Mouse (Mus musculus) frontal cortex, postnatal 14 days (tissue): ENCODE data around the gene Tspan4.
A peak's percentile ranks its signal among the peaks of the same experiment; 100 is the strongest.
"Not testable (repeated sequence)": the region's sequence is repeated elsewhere in the genome, so short reads cannot be mapped to it uniquely, and the experiment has no call there.

Source experiments
- DNase-seq, 2 experiments: peaks; one replicate each; pipeline ENCODE4 v3.0.0; 2022; ENCODE audit warnings: low spot score in 2 of 2

The Tspan4 gene

GRCm38 (mm10) chr7:141438201-141438968, 36.7 kb upstream of the Tspan4 start:
- peak in 1 of 2 experiments; percentile 22 for DNase-seq

- DNase-seq, result no peak
Measured at GRCm38 (mm10) chr7:141439140-141439679, 35.8 kb upstream of the Tspan4 start.

DNA sequence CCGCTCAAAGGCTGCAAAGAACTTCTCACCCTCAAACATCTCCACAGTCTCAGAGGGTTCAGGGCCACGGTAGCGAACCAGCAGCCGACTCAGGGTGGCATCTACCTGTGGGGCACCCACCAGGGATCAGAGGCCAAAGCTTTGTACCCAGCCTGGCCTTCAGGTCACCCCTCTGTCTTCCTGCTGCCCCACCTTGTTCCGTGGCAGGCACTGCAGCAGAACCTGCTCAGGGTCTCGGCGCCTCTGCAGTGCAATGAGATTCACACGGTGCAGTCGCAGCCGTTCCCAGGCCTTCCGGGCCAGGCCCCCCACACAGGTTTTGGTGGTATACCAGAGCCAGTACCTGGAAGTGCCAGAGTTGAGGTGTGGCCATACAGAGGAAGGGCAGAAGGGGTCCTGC, 35.2 kb upstream of the Tspan4 start:
- peak in 1 of 2 experiments; percentile 10 for DNase-seq

DNA sequence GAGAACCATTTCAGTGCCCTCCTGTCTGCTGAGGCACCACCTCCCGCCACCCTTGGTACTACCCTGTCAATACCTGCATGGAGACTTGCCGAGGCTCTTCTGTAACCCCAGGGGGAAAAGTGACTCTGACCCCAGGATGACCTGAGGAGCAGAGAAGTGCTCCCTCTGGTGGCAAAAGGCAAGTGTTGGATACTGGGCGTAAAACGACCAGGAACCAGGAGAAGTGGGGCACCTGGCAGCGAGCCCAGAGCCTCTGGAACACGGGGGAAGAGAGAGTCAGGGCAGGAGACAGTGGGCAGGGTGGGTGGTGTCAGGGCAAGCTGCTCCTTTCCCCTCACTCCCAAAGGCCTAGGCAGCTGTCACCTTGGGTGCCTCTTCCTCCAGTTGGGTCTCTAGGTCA, 34.4 kb upstream of the Tspan4 start:
- DNase-seq, result peak in 1 of 2 experiments; percentile 31

DNA sequence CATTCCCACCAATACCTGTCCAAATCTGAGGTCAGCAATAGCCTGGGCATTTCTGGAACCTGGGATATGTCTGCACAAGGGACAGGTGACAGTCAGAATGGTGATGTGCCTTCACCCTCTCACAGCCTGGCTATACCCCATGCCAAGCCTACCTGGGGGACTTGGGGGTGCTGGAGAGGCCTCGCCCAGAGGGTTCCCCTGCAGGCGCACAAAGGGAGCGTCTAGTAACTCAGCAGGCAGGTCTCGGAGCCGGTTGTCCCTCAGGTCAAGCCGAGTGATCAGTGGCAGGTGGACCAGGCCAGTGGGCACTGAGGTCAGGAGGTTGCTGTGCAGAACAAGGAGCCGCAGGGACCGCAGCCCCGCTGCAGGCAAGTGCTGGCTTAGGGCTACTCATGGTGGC, 33.6 kb upstream of the Tspan4 start:
- DNase-seq, result peak in 1 of 2 experiments; percentile 6

GRCm38 (mm10) chr7:141442199-141442598, 32.8 kb upstream of the Tspan4 start:
- DNase-seq, result peak in 1 of 2 experiments; percentile 7

DNA sequence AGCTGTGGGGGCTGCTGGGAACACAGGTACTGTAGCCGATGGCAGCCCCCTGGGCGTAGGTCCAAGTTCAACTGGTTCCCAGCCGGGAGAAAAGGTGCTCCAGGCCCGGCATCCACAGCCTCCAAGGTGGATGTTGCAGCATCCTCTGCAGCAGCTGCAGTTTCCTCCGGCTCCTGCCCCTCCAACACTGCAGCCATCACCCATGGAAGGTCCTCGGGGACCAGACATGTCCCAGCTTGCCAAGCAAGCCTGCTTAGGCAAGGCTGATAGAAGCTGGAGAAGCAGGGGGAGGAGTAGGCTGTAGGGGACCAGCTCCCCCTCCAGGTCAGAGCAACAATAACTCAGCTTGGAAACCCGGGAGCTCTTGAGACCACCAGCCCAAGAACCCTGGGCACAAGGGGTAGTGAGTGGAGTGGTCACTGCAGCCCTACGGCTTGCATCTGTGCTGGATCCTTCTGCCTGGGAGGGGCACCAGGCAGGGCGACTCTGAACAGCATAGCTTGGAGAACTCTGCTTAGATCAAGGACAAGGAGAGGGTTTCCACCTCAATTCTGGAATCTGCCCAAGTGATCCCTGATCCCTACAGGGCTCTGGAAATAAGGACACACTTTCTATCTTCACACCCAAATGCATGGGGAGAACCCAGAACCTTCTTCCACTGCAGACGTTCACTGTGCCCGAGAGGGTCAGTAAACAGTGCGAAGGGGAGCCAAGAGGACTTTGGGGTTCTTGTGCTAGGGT, 31.8 kb upstream of the Tspan4 start:
- DNase-seq, result no peak

DNA sequence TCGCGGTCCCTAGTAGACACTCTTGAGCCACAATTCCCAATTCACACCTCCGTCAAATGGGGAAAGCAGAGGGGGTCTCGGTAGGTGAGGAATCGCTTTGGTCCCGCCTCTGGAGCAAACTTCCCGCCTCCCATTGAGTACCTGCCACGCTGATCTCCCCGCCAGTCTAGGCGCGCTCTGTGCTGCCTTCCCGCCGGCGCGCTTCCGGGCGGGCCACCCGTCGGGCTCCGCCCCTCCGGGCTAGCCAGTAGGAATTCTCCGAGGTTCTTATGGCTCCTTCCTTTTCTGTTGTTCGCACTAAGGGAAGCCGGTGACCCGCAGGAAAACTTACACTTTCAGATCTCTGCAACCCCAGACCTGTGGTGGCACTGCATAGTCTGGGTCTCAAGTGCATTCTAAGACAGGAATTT, 31.2 kb upstream of the Tspan4 start, which contains the start of gene Pidd1:
Pidd1 (minus strand) TSS at position 198 of the 410 bp plus-strand sequence.
- no peak for DNase-seq

DNA sequence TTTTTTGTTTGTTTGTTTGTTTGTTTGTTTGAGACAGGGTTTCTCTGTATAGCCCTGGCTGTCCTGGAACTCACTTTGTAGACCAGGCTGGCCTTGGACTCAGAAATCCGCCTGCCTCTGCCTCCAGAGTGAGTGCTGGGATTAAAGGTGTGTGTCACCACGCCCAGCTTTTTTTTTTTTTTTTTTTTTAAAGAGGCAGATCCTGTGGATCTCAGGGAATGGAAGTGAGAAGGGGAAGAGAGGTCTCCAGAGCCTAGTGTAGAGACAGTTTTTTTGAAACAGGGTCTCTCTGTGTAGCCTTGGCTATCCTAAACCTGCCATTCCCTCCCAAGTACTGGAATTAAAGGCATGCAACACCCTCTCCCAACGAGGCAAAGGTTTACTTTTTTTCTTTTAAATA, 28.7 kb upstream of the Tspan4 start:
- DNase-seq, result not testable (repeated sequence)

DNA sequence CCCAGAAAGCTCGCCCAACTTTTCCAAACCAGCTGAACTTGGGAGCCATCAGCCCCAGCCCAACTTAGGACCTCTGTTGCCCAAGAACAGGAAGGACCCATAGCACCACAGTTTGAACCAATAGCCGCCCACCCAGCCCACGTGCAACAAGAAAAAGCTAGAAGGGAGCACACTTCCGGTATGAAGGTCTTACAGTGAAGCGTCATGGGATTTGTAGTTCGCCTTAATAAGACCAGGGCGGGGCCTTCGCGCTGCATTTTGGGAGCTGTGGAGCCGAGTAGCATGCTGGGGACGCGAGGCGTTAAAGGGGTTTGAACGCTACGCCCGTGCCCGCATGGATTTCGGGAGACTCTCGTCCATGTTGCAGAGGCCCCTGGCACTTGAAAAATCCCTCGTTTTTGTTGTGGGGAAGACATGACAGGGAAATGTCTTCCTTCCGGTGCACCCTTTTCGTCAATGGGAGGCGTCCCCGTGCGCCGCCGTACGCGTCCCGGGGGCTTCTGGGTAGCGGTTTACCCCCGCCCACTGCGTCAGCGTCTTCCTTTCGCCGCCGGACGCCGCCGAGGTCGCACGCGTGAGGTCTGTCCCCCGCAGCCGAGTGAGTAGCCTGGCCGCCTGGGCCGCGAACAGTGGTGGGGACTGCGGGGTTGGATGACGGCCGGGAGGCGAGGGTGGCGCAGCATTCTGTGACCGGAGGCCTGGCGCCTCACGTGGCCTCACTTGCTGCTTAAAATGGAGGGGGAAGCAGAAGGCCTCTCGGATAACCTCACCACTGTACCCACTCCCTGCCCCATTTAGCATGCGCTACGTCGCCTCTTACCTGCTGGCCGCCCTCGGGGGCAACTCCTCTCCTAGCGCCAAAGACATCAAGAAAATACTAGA, 27.7 kb upstream of the Tspan4 start, which contains the start of gene Rplp2:
Rplp2 (plus strand) TSS at position 261 of the 882 bp plus-strand sequence.
- DNase-seq, result peak; percentile 92 to 95

- no peak for DNase-seq
Measured at GRCm38 (mm10) chr7:141451928-141452327, 23.1 kb upstream of the Tspan4 start.

GRCm38 (mm10) chr7:141453636-141454035, 21.4 kb upstream of the Tspan4 start:
- DNase-seq, result no peak

- peak; percentile 84 to 88 for DNase-seq
Measured at GRCm38 (mm10) chr7:141454967-141455551, 20.0 kb upstream of the Tspan4 start, which contains the start of gene Pnpla2. Gene Pnpla2, plus strand, starts transcription at chr7:141455198.

- no peak for DNase-seq
Measured at GRCm38 (mm10) chr7:141455610-141456314, 19.3 kb upstream of the Tspan4 start.

- no peak for DNase-seq
Measured at GRCm38 (mm10) chr7:141456739-141457138, 18.3 kb upstream of the Tspan4 start.

DNA sequence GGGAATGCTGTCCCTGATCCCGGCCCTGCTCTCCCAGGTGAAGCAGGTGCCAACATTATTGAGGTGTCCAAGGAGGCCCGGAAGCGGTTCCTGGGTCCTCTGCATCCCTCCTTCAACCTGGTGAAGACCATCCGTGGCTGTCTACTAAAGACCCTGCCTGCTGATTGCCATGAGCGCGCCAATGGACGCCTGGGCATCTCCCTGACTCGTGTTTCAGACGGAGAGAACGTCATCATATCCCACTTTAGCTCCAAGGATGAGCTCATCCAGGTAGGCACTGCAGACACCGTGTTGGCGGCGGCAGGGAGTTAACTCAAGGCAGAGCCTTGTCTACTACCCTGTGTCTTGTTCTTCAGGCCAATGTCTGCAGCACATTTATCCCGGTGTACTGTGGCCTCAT, 17.8 kb upstream of the Tspan4 start:
- DNase-seq, result no peak

DNA sequence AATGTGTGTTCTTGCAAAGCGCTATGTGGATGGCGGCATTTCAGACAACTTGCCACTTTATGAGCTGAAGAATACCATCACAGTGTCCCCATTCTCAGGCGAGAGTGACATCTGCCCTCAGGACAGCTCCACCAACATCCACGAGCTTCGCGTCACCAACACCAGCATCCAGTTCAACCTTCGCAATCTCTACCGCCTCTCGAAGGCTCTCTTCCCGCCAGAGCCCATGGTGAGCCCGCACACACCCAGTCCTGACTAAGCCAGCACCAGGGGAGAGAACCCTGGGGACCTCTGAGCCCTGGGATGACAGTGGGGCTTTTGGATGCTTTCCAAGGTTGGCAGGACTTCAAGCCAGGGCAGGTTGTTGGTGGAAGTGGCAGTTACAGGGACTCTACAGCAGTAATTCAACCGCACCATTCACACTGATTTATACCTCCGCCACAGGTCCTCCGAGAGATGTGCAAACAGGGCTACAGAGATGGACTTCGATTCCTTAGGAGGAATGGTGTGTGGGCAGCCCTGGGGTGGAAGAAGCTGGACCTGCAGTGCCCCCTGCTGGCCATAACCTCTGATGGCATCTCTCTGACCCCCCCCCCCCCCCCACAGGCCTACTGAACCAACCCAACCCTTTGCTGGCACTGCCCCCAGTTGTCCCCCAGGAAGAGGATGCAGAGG, 16.9 kb upstream of the Tspan4 start:
- no peak for DNase-seq

DNA sequence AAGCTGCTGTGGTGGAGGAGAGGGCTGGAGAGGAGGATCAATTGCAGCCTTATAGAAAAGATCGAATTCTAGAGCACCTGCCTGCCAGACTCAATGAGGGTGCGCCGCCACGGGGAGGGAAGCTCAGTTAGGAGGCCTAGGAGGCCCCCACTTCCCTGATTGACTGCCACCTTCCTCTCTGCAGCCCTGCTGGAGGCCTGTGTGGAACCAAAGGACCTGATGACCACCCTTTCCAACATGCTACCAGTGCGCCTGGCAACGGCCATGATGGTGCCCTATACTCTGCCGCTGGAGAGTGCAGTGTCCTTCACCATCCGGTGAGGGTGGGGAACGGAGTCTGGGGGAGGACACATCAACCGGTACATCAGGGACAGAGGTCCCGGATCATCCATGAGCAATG, 16.4 kb upstream of the Tspan4 start:
- no peak for DNase-seq

DNA sequence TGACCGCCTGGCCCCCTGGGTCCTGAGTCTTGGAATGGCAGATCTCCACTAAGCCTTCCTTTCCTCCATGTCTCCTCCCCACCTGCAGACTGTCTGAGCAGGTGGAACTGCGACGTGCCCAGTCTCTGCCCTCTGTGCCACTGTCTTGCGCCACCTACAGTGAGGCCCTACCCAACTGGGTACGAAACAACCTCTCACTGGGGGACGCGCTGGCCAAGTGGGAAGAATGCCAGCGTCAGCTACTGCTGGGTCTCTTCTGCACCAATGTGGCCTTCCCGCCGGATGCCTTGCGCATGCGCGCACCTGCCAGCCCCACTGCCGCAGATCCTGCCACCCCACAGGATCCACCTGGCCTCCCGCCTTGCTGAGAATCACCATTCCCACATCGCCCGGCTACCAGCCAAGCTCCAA, 15.7 kb upstream of the Tspan4 start:
- no peak for DNase-seq

DNA sequence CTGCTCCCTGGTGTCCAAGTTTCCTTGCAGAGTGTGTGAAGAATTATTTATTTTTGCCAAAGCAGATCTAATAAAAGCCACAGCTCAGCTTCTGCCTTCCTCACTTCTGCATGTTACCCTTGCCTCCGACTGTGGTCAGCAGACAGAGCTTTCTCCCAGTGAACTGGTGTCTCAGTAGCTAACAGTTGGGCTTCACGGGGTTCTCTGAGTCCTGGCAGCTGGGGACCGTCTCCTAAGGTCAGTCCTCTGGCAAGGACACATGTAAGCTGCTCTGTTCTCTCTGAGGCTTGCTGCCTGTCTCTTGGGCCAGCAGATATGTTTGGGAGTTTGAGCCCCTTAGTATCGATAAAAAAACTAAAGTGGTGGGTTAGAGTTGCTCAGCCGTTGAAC, 15.0 kb upstream of the Tspan4 start:
- no peak for DNase-seq
